Mouse (Mus musculus): ENCODE data around the gene Wdfy4. TPM values are rescaled to one million over a fixed set of nuclear protein-coding genes. Genes with fewer than 3 reads are reported as not detected.

Wdfy4 gene
- total RNA-seq, 4 experiments from 2014 or later, result 0.22 to 0.58 (median 0.44) TPM

- DNase-seq (ENCODE audit: low spot score in 2 of 2), result no peak
Observed at GRCm38 (mm10) chr14:33082301-33082700, 103.0 kb downstream of the Wdfy4 start.

- no peak for DNase-seq (ENCODE audit: low spot score in 2 of 2)
Observed at GRCm38 (mm10) chr14:33081370-33081860, 103.9 kb downstream of the Wdfy4 start.

- no peak for DNase-seq (ENCODE audit: low spot score in 2 of 2)
Observed at GRCm38 (mm10) chr14:33078596-33078995, 106.7 kb downstream of the Wdfy4 start.

GRCm38 (mm10) chr14:33078110-33078509 is 107.2 kb downstream of the Wdfy4 start:
- no peak for DNase-seq (ENCODE audit: low spot score in 2 of 2)

- DNase-seq (ENCODE audit: low spot score in 2 of 2), result no peak
Observed at GRCm38 (mm10) chr14:33073355-33073754, 112.0 kb downstream of the Wdfy4 start.

DNA sequence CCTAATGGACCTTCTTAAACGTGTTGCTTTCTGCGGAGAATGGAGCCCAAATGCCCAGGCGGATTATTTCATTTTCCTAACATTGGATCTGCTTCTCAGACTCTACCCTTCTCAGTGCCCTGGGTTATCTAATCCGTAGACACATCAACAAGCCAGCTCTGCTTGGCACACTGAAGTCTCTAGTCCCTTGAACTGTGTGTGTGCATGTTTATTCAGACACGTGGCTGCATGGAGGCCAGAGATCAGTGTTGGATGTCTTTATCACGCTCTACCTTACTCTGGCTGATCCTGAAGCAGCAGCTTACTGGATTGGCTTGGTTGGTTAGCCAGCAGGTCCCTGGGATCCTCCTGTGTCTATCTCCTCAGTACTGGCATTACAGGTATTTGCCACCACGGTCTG is 113.0 kb downstream of the Wdfy4 start:
- no peak for DNase-seq (ENCODE audit: low spot score in 2 of 2)

DNA sequence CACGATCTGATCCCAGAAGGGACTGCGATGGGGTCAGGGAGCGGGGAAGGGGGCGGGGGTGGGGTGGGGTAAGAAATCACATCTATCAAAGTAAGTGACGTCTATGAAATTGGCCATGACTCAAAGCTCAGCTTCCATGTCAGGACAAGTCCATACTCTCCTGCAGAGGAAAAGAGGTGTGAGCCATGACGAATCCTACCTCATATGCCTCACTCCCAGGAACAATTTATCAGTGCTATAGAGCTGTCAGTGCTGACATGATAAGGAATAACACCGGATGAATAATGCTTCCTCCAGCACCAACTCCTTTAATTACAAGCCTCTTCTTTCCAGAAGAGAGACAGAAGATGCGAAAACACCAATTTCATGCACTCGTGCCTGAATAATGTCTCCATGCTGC is 117.6 kb downstream of the Wdfy4 start:
- no peak for DNase-seq (ENCODE audit: low spot score in 2 of 2)

DNA sequence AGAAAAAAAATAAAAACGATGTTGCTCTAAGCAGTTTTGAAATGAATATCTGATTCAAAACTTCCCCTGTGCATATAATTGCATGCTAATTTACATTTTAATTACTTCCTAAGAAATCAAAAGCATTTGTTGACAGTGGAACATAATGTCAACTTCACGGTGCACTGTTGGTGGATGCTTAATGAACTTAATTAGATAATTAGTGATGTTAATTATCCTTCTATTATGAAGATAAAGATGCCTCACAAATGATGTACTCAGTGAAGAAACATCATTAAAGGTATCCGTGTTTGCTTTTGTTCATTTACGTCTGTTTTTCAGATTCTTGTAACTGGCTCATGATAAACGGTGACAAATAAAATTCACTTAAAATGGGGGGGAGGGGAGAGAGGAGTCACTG is 122.3 kb downstream of the Wdfy4 start:
- no peak for DNase-seq (ENCODE audit: low spot score in 2 of 2)

- no peak for DNase-seq (ENCODE audit: low spot score in 2 of 2)
Observed at GRCm38 (mm10) chr14:33058881-33059660, 126.2 kb downstream of the Wdfy4 start.

GRCm38 (mm10) chr14:33053441-33053840 is 131.9 kb downstream of the Wdfy4 start:
- DNase-seq (ENCODE audit: low spot score in 2 of 2), result no peak

DNA sequence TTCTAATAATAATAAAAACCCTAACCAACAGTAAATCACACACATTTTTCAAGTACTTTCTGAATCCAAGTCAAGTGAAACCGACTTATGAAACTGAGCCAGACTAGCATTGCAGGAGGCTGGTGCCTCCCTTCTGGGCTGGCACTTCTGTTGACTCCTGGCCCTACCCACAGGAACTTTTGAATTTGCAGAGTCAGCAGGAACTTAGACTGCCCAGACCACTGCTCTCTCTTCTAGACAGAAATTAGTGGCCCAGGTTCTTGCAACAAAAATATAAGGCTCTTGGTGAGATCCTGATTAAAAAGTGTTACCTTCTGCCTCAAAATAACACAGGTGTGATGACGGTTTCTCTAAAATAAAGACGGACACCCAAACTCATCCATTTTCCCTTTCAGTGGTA is 140.1 kb downstream of the Wdfy4 start:
- no peak for DNase-seq (ENCODE audit: low spot score in 2 of 2)

GRCm38 (mm10) chr14:33036811-33037210 is 148.5 kb downstream of the Wdfy4 start:
- DNase-seq (ENCODE audit: low spot score in 2 of 2), result no peak

- DNase-seq (ENCODE audit: low spot score in 2 of 2), result no peak
Observed at GRCm38 (mm10) chr14:33035386-33035785, 149.9 kb downstream of the Wdfy4 start.

GRCm38 (mm10) chr14:33033424-33033823 is 151.9 kb downstream of the Wdfy4 start:
- no peak for DNase-seq (ENCODE audit: low spot score in 2 of 2)

DNA sequence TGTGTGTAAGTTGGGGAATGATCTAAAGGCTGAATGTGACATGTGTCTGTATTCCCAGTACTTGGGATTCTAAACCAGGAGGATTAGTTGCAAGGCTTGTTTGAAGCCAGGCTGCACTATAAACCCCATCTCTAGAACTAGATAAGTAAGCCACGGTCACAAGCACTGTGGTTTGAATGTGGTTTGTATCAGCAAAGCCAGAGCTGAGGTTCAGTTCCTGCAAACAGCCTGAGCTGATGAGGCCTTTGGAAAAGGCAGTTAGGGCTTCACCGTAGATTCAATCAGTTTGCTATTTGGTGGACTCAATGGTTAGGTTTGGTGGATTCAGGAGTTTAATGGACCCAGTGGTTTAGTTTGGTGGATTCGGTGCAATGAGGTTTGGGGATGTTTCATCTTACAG is 154.5 kb downstream of the Wdfy4 start:
- no peak for DNase-seq (ENCODE audit: low spot score in 2 of 2)

DNA sequence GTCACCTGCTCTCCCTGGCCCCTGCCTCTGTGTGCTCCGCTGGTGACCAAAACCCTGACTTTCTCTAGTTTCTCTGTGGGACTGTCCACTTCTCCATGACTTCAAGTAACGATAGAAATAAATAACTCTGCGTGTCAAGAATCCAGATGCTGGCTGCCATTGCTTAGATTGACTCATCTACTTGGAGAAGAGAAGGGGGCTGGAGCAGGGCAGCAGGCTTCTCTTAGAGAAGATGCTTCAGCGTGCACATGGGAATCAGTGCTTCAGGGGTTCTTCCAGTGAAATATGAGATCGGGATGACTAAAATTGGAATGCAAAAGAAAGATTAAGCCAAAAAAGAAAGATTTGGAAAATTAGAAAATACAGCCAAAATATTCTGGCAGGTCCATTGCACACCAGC is 165.7 kb downstream of the Wdfy4 start:
- DNase-seq (ENCODE audit: low spot score in 2 of 2), result peak in 1 of 2 experiments; percentile 10

GRCm38 (mm10) chr14:33019050-33019449 is 166.3 kb downstream of the Wdfy4 start:
- no peak for DNase-seq (ENCODE audit: low spot score in 2 of 2)

DNA sequence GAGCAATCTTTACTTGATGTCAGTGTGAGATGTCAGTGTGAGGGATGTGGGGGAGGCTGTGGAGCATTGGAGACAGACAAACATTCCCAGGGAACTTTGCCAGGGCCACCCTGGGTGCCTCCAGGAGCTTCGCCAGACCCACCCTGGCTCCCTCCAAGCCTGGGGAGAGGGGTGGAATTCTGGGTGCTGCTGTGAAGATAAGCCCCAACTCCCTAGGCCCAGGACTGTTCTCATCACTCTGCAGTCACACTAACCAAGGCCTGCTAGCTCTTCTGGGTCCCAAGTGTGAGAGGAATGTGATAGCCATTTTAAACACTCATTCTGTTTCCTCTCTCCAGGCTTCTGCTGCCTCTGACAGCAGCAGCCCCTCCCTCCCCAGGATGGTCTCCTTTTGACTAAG is 177.7 kb downstream of the Wdfy4 start:
- no peak for DNase-seq (ENCODE audit: low spot score in 2 of 2)

DNA sequence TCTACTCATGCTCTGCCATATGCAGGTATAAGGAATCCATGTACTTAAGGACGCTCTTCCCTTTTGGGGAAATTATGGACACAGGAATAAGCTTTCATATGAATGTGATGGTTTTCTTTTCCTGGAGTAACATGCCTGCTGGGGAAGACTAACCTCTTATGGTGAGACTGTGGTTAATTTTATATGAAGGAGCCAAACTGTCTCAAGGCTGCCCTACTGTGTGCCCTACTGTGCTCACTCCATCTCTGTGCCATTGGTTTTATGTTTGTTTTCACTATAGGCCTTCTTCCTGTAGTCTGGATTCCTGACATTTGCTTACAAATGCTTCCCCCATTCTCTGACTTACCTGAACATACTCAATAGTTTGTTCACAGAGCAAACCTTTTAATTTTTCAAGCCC is 180.2 kb downstream of the Wdfy4 start:
- DNase-seq (ENCODE audit: low spot score in 2 of 2), result no peak

DNA sequence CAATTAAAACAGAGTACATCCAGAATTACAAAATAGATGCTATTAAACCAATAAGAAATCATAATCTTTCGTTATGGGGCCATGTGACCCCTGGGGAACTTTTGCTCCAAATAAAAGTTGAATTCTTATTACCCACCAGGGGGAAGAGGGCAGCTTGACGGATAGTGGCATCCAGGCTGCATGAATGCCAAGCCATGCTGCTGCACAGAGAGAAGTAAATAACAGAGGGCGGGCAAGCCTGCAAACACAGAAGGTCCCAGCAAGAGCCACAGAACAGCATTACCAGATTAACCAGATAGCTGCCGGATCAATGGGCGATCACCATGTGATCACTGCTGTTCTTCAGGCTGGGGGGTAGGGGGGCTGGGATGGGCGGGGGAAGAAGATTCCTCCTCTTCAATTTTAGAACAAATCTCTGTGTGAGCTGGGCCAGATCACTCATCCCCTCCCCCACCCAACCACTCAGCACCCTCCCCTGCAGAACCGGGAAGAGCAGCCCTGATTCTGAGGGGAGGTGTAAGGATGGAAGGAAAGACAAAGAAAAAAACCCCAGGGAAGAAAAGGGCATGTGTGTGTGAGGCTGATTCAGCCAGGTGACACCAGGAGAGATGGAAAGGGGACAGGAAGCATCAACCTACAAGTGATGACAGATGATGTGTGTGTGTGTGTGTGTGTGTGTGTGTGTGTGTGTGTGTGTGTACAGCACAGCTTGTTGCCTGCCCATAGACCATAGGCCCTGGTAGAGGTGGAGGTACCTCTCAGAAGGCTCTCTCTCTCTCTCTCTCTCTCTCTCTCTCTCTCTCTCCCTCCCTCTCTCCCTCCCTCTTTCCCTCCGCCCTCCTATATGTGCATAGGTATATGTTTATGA is 185.0 kb downstream of the Wdfy4 start:
- no peak for DNase-seq (ENCODE audit: low spot score in 2 of 2)

GRCm38 (mm10) chr14:32999511-32999910 is 185.8 kb downstream of the Wdfy4 start:
- no peak for DNase-seq (ENCODE audit: low spot score in 2 of 2)

- no peak for DNase-seq (ENCODE audit: low spot score in 2 of 2)
Observed at GRCm38 (mm10) chr14:32994954-32995636, 190.2 kb downstream of the Wdfy4 start.

Measured in gastrocnemius, adult 8-10 months (tissue).